Mouse (Mus musculus): ENCODE data around the gene Plgrkt.

- TF ChIP-seq CTCF (IDR thresholded peaks at IDR 0.05; ENCODE audit: low read depth, low read length) = no peak
- no peak for TF ChIP-seq TAL1 (conservative IDR thresholded peaks at IDR 0.05; ENCODE audit: low read depth, low read length)
- no peak for TF ChIP-seq GATA1 (IDR thresholded peaks at IDR 0.05; ENCODE audit: borderline replicate concordance, low read length)
- TF ChIP-seq POLR2AphosphoS5 (IDR thresholded peaks at IDR 0.05; ENCODE audit: insufficient replicate concordance, low read depth, low read length) = no peak
Measured at GRCm38 (mm10) chr19:29373438-29373837, 6.2 kb upstream of the Plgrkt start.
